8 mouse cellular contexts compared by ENCODE assay signal in the genomic region with DNA sequence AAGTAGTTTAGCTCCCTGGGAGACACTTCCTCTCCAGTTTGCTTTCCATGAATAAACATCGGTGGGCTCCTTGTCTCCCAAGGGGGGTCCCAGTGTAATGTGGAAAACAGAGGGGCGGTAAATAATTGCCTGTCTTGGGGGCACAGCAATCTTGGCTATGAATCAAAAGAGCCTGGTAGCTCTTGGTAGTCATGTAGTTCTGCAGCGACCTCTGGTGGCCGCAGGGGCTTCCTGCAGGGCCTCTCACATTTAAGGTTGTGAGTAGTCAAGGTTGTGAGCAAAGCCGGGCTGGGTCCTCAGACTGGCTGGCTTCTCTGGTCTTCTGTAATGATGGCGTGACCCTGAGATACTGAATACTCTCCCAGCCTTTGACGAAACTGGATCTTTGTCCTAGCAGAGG. TPM values are rescaled to one million over a fixed set of nuclear protein-coding genes. Genes with fewer than 3 reads are reported as not detected.
DNase-seq lines count a peak whose midpoint lies in the region; ATAC-seq lines count a peak whose summit lies in the region.

No protein-coding gene starts in this region.

- no peak overlapping the region for H3K9ac ChIP-seq in hindbrain, embryonic 15.5 days
- H3K9ac ChIP-seq in midbrain, embryonic 11.5 days (ENCODE audit: low read length), result no peak overlapping the region

- H3K4me1 ChIP-seq in hindbrain, embryonic 15.5 days (replicated peaks), result no peaks in the 10 kb centered on the region
- H3K4me1 ChIP-seq in midbrain, embryonic 11.5 days (ENCODE audit: control insufficient read depth, insufficient read depth, low read length), result no peaks in the 10 kb centered on the region

- no peak overlapping the region for H3K4me3 ChIP-seq in hindbrain, embryonic 15.5 days
- no peak overlapping the region for H3K4me3 ChIP-seq in midbrain, embryonic 11.5 days (ENCODE audit: low read depth, low read length)

- no peak overlapping the region for H3K27ac ChIP-seq in hindbrain, embryonic 15.5 days (replicated peaks)
- H3K27ac ChIP-seq in midbrain, embryonic 11.5 days (ENCODE audit: low read depth, low read length), result no peak overlapping the region

- 22% methylated on average over 7 of the region's 7 CpGs for WGBS in hindbrain, embryonic 15.5 days
- WGBS in midbrain, embryonic 11.5 days, result 31% methylated on average over 7 of the region's 7 CpGs

- H3K27me3 ChIP-seq in hindbrain, embryonic 15.5 days, result no peaks in the 10 kb centered on the region
- H3K27me3 ChIP-seq in midbrain, embryonic 11.5 days (ENCODE audit: control insufficient read depth, insufficient read depth, low read length), result no peaks in the 10 kb centered on the region

- DNase-seq in heart, adult 11 months, result peak; percentile 92
- DNase-seq in heart, postnatal 25 days (ENCODE audit: low spot score), result no peak
- peak; percentile 31 for DNase-seq in cerebellum, adult 11-12 months
- peak; percentile 76 for DNase-seq in forelimb bud, embryonic 11.5 days (ENCODE audit: low read depth, low spot score)
- peak; percentile 62 to 70 for DNase-seq in left cerebral cortex, adult 18-20 months (ENCODE audit: low spot score in 2 of 2)
- DNase-seq in midbrain, embryonic 11.5 days (ENCODE audit: low spot score, missing footprints), result peak; percentile 99
- DNase-seq in spleen, postnatal 10 days (ENCODE audit: low spot score in 2 of 2), result peak; percentile 14 to 59

- no peaks in the 10 kb centered on the region for H3K9me3 ChIP-seq in hindbrain, embryonic 15.5 days
- H3K9me3 ChIP-seq in midbrain, embryonic 11.5 days (ENCODE audit: control insufficient read depth, low read length), result no peaks in the 10 kb centered on the region

- H3K36me3 ChIP-seq in hindbrain, embryonic 15.5 days, result 0 out of 2 replicates have a peak, but pooled peaks cover under 1% of the 10 kb centered on the region
- peaks cover 6% of the 10 kb centered on the region; the same call in 1 of the 2 replicates for H3K36me3 ChIP-seq in midbrain, embryonic 11.5 days (ENCODE audit: control insufficient read depth, insufficient read depth, low read length)

- H3K4me2 ChIP-seq in hindbrain, embryonic 15.5 days, result no peak overlapping the region
- no peak overlapping the region for H3K4me2 ChIP-seq in midbrain, embryonic 11.5 days

- ATAC-seq in hindbrain, embryonic 15.5 days (ENCODE audit: low FRiP score, low read depth), result peak; percentile 59
- peak; percentile 27; the same call in 1 of the 2 replicates for ATAC-seq in midbrain, embryonic 11.5 days (ENCODE audit: low FRiP score)

- intact Hi-C loops in heart, postnatal 25 days (cut with DNase I), result loop anchor here (1.0 kb wide), 1 partner anchor 75 kb away; no protein-coding TSS in a partner anchor

RNA-seq across cellular contexts. Expression of a gene that starts 33.1 kb away (rescaled TPM):
- total RNA-seq in heart, postnatal 25 days (2021), result 1 to 10 TPM; 4.1 to 4.2 TPM
- polyA plus RNA-seq in hindbrain, embryonic 15.5 days (2015; fragmentation: Nextera tagmentation; extraction: Ambion mirVana), result 9.9 and 10.9 TPM in 2 replicates
- total RNA-seq in left cerebral cortex, adult 18-20 months (2021), result 10 to 100 TPM; 25.1 to 27.5 TPM
- polyA plus RNA-seq in midbrain, embryonic 11.5 days (2014; fragmentation: Nextera tagmentation; extraction: Ambion mirVana), result 12.6 and 13.0 TPM in 2 replicates

RNA-seq across cellular contexts. Expression of a gene that starts 50.1 kb away (rescaled TPM):
- total RNA-seq in heart, postnatal 25 days (2021), result not detected
- not detected in 2 replicates for polyA plus RNA-seq in hindbrain, embryonic 15.5 days (2015; fragmentation: Nextera tagmentation; extraction: Ambion mirVana)
- under 1 TPM; 0.16 to 0.28 TPM for total RNA-seq in left cerebral cortex, adult 18-20 months (2021)
- polyA plus RNA-seq in midbrain, embryonic 11.5 days (2014; fragmentation: Nextera tagmentation; extraction: Ambion mirVana), result not detected in 2 replicates

RNA-seq across cellular contexts. Expression of a gene that starts 54.7 kb away (rescaled TPM):
- under 1 TPM in 1 of 2 experiments, not detected in 1; 0.20 TPM for total RNA-seq in heart, postnatal 25 days (2021)
- 0.09 TPM in 1 of 2 replicates, not detected in the other for polyA plus RNA-seq in hindbrain, embryonic 15.5 days (2015; fragmentation: Nextera tagmentation; extraction: Ambion mirVana)
- total RNA-seq in left cerebral cortex, adult 18-20 months (2021), result not detected
- not detected in 2 replicates for polyA plus RNA-seq in midbrain, embryonic 11.5 days (2014; fragmentation: Nextera tagmentation; extraction: Ambion mirVana)

Comparison
In these comparisons a context has a peak if more than half of its experiments do, and no peak if none do; other contexts are left out.
1. RNA of a gene that starts 33.1 kb away (total RNA-seq): 25.1 to 27.5 TPM in left cerebral cortex, adult 18-20 months; 4.1 to 4.2 TPM in heart, postnatal 25 days; every median in the first group is over 4 times any median in the second.